Mouse (Mus musculus) forebrain, embryonic 12.5 days (tissue): ENCODE data around the gene Kcnj9. TPM values are rescaled to one million over a fixed set of nuclear protein-coding genes. Genes with fewer than 3 reads are reported as not detected.

Experiments used
- ATAC-seq: fragments of 200-750 bp; cut with Nextera tagmentation; 2 replicates; pipeline ENCODE4 v1.8.0; 2017; ENCODE audit warnings: moderate TSS enrichment; ENCODE audit not compliant: low FRiP score
- H3K27ac ChIP-seq: fragments of 300-500 bp; sonication (generic); 2 replicates; pipeline ENCODE4 v1.5.1; 2016; ENCODE audit warnings: mild to moderate bottlenecking
- H3K27me3 ChIP-seq: fragments of 300-500 bp; sonication (generic); 2 replicates; pipeline ENCODE4 v1.6.1; 2016; ENCODE audit warnings: mild to moderate bottlenecking
- H3K36me3 ChIP-seq: fragments of 300-500 bp; sonication (generic); replicated peaks from 2 replicates; pipeline ENCODE4 v1.6.1; 2016; ENCODE audit warnings: mild to moderate bottlenecking
- H3K4me1 ChIP-seq: fragments of 300-500 bp; sonication (generic); 2 replicates; pipeline ENCODE4 v1.6.1; 2016
- H3K4me2 ChIP-seq: fragments of 300-500 bp; sonication (generic); 2 replicates; pipeline ENCODE4 v1.6.1; 2016; ENCODE audit warnings: mild to moderate bottlenecking, moderate library complexity
- H3K4me3 ChIP-seq: fragments of 300-500 bp; sonication (generic); replicated peaks from 2 replicates; pipeline ENCODE4 v1.5.1; 2016; ENCODE audit warnings: mild to moderate bottlenecking
- H3K9ac ChIP-seq: fragments of 300-500 bp; sonication (generic); 2 replicates; pipeline ENCODE4 v1.6.1; 2016; ENCODE audit warnings: mild to moderate bottlenecking
- H3K9me3 ChIP-seq: fragments of 300-500 bp; sonication (generic); 2 replicates; pipeline ENCODE4 v1.6.1; 2016
- WGBS: fragments of 180-500 bp; shearing (Covaris S2); methylation state at CpG from one replicate; pipeline ENCODE4 v1.1.7; 2016; 5-methylcytosine and 5-hydroxymethylcytosine counted together
- polyA plus RNA-seq: library from polyadenylated mRNA; unstranded; fragments of >200 nt; fragmentation: Nextera tagmentation; extraction: Ambion mirVana; gene quantifications from 2 replicates; pipeline ENCODE4 v1.2.1, GENCODE M21; 2016

Kcnj9 gene
- polyA plus RNA-seq, 1 experiment from 2014 or later: 2.5 TPM

DNA sequence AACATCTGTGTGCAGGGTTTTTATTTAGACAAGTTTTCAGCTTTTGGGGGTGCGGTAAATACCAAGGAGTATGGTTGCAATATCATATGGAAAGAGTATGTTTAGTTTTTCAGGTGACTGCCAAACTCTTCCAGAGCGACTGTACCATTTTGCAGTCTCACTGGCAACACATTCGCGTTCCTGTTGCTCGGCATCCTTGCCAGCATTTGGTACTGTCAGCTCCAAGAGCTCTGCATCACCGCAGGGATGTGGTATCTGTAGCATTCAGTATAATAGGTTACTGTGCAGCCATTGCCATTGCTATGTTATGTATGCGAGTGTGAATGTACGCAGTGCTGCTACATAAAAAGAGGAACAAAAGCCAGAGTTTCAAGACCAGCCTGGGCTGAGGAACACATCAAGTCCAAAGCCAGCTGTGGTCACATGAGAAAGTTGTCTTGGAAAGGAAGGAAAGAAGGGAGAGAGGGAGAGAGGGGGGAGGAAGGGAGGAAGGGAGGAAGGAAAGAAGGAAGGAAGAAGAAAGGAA, 2.4 kb upstream of the Kcnj9 start:
- H3K27me3 ChIP-seq: peaks cover 38% of the 10 kb centered on the region
- 69% methylated on average over 8 of the region's 8 CpGs for WGBS
- peaks cover 16% of the 10 kb centered on the region for H3K4me1 ChIP-seq
- H3K27ac ChIP-seq: no peak overlapping the region
- no peaks in the 10 kb centered on the region for H3K9me3 ChIP-seq
- no peak overlapping the region for H3K9ac ChIP-seq
- H3K4me2 ChIP-seq: no peak overlapping the region
- no peak for ATAC-seq
- no peaks in the 10 kb centered on the region for H3K36me3 ChIP-seq
- H3K4me3 ChIP-seq: no peak overlapping the region

DNA sequence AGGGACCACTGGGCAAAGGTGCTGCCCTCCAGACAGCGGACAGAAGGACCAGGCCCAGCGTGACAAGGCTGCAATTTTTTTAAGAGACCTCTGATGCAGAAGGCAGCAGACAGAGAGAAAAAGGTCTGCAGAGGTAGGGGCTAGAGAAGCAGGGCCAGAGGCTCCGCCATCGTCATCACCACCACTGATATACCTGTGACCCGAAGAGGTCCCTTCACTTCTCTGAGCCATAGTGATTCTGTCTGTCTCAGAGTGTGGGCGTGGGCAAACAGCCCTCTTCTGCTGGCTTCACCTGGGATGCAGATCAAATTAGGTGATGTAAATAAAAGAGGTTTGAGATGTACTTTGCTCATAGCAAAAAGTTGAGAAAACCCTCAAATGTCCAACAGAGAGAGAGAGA, 498 bp upstream of the Kcnj9 start:
- Histone ChIP-seq H3K4me1 (peaks cover 25% of the 10 kb centered on the region), H3K9ac (0 out of 2 replicates have a peak overlapping the region, but pooled peaks have one; percentile 13), H3K4me2 (peak overlapping the region; percentile 45), H3K36me3 (no peaks in the 10 kb centered on the region), H3K4me3 (no peak overlapping the region), H3K27me3 (peaks cover 55% of the 10 kb centered on the region), H3K9me3 (no peaks in the 10 kb centered on the region), H3K27ac (no peak overlapping the region)
- ATAC-seq: 0 out of 2 replicates have a peak, but pooled peaks have one; percentile 0
- 73% methylated on average over 6 of the region's 6 CpGs for WGBS

DNA sequence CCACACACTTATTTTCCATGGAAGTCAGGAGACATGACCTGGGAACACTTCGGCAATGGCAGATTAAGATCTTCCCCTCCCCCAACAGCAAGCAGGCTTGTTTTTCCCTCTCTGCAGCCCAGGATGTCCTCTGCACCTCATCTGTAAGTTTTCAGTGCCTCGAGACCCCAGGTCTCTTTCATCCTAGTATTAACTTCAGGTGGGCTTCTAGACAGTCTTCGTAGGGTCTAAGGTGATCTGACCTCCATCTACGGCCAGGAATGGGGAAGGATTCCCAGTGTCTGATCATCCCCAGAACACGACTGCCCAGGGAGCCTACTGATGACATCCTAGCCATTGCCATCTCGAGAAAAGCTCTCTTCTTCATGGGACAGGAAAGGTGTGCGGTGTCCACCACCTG, 657 bp downstream of the Kcnj9 start:
- 83% methylated on average over 7 of the region's 7 CpGs for WGBS
- no peak for ATAC-seq
- no peak overlapping the region for H3K27ac ChIP-seq
- H3K36me3 ChIP-seq: no peaks in the 10 kb centered on the region
- no peak overlapping the region for H3K4me3 ChIP-seq
- no peaks in the 10 kb centered on the region for H3K9me3 ChIP-seq
- peaks cover 32% of the 10 kb centered on the region for H3K4me1 ChIP-seq
- H3K9ac ChIP-seq: no peak overlapping the region
- H3K27me3 ChIP-seq: peaks cover 59% of the 10 kb centered on the region
- H3K4me2 ChIP-seq: peak overlapping the region; percentile 45

DNA sequence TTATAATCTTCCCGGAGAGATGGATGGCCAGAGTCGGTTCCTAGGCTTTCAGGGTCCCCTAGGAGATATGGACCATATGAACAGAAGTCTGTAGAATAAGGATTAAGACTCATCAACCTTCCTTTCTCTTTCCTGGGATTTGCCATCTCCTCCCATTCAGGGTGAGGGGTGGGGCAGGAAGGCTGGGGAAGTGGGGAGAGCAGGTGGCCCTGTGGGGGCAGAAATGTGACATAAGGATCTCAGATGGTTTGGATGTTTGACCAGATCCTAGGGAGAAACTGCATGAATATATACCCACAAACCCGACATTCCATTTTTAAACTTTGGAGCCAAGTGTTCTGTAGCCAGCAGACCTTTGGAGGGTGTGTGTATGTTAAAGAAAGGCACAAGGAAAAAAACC, 1.1 kb downstream of the Kcnj9 start:
- Histone ChIP-seq H3K4me3 (no peak overlapping the region), H3K4me1 (peaks cover 35% of the 10 kb centered on the region), H3K4me2 (no peak overlapping the region), H3K27ac (no peak overlapping the region), H3K27me3 (peaks cover 55% of the 10 kb centered on the region), H3K9ac (no peak overlapping the region), H3K9me3 (no peaks in the 10 kb centered on the region), H3K36me3 (no peaks in the 10 kb centered on the region)
- ATAC-seq: no peak
- WGBS: 88% methylated on average over 3 of the region's 3 CpGs

DNA sequence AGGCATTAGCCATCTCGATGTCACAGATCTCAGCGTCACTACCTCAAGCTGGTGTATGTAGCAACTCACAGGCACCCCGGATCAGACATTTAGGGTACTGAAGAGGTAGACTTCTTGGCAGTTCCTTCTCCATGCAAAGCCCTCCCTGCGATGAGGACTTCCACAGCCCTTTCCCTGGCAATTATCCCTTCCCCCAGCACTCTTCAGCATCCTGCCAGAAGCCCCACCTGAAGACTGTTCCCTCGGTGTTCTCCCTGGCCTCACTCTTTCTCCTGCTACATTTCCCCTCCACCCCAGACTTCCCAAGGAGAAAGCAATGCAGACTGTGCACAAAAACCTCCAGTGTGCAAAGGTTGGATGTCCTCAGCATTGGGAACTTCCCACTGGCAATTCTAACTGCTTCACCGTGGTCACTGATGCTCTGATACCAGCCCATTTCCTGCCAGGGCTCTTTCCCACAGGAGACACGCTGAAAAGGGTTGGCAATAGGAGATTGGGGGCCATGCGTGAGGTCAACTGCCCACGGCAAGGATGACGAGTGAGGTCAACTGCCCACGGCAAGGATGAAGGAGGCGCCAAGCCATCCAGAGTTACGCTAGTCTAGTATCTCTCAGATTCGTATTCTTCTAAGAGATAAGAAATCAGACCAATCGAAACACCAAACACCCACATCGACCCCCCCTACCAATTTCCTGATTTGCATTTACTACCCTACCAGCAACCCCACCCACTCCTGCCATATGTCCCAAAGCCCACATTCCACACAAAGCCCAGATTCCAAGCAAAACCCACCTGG, 1.7 kb downstream of the Kcnj9 start:
- no peaks in the 10 kb centered on the region for H3K36me3 ChIP-seq
- no peak overlapping the region for H3K27ac ChIP-seq
- WGBS: 93% methylated on average over 16 of the region's 16 CpGs
- peaks cover 41% of the 10 kb centered on the region for H3K4me1 ChIP-seq
- H3K9ac ChIP-seq: no peak overlapping the region
- no peak overlapping the region for H3K4me2 ChIP-seq
- no peak overlapping the region for H3K4me3 ChIP-seq
- no peak for ATAC-seq
- no peaks in the 10 kb centered on the region for H3K9me3 ChIP-seq
- H3K27me3 ChIP-seq: peaks cover 50% of the 10 kb centered on the region

DNA sequence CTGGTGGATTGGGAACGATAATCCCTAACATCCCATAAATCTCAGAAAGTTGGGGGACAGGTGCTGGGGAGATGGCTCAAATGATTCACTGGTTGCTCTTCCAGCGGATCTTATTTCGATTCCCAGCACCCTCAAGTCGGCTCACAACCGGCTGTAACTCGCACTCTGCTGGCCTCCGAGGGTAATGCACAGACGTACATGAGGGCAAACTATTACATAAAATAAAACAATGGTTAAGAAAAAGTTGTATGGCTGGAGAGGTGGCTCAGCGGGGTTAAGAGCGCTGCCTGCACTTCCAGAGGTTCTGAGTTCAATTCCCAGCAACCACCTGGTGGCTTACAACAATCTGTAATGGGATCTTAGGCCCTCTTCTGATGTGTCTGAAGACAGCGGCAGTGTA, 2.4 kb downstream of the Kcnj9 start:
- Histone ChIP-seq H3K27ac (no peak overlapping the region), H3K4me2 (peak overlapping the region; percentile 82), H3K4me3 (peak overlapping the region; percentile 46), H3K9me3 (no peaks in the 10 kb centered on the region), H3K9ac (no peak overlapping the region; the same call in 1 of the 2 replicates), H3K4me1 (peaks cover 45% of the 10 kb centered on the region), H3K27me3 (peaks cover 50% of the 10 kb centered on the region), H3K36me3 (0 out of 2 replicates have a peak, but pooled peaks cover under 1% of the 10 kb centered on the region)
- no peak for ATAC-seq
- WGBS: 63% methylated on average over 11 of the region's 11 CpGs

DNA sequence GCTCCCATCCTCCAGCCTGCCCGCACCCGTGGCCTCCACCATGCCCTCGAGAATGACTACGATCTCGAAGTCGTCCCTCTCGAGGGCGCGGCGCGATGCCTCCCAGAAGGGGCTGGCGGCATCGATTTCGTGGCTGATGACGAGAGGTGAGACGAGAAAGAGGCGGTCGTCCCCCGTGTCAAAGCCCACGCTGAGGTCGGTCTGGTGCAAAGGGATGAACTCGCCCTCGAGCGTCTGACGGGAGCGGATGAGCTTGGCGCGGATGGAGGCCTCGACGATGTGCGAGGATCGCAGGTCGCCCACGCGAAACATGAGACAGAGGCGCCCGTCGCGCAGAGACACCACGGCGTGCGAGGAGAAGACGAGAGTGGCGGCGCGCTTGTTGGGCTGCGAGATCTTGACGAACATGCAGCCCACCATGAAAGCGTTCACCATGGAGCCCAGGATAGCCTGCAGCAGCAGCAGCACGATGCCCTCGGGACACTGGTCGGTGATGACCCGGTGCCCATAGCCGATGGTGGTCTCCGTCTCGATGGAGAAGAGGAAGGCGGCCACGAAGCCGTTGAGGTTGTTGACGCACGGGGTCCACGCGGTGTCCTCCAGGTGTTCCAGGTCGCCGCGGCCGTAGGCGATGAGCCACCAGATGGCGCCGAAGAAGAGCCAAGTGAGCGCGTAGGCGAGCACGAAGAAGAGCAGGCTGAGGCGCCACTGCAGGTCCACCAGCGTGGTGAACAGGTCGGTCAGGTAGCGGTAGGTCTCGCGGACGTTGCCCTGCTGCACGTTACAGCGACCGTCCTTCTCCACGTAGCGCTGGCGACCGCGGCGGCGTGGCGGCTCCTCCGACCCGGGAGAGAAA, 3.2 kb downstream of the Kcnj9 start:
- peaks cover 8% of the 10 kb centered on the region for H3K36me3 ChIP-seq
- H3K27ac ChIP-seq: no peak overlapping the region
- peaks cover 51% of the 10 kb centered on the region for H3K4me1 ChIP-seq
- peak overlapping the region; percentile 82 for H3K4me2 ChIP-seq
- peaks cover 50% of the 10 kb centered on the region for H3K27me3 ChIP-seq
- WGBS: 24% methylated on average over 94 of the region's 94 CpGs
- ATAC-seq: peak; percentile 30
- no peaks in the 10 kb centered on the region for H3K9me3 ChIP-seq
- H3K4me3 ChIP-seq: peak overlapping the region; percentile 46
- peak overlapping the region; percentile 46; the same call in 1 of the 2 replicates for H3K9ac ChIP-seq

DNA sequence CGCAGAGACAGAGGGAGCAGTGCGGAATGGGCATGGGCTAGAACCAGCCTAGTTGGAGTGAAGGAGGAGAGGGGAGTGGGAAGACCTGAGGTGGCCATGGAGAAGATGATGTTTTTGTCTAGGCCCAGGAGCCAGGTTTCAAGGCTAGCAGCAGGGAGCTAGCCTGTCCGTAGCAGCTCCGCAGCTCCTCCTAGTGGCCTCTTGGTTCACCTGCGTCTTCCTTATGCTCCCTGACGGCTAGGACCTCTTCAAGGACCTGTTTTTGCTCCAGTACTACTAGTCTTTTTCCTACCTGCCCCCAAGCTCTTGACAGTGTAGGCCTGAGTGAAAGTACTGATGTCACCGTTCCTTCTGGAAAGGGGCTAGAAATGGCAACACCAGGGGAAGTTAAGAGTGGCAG, 4.4 kb downstream of the Kcnj9 start:
- peak; percentile 39; the same call in 1 of the 2 replicates for ATAC-seq
- Histone ChIP-seq H3K4me3 (no peak overlapping the region), H3K4me1 (peaks cover 60% of the 10 kb centered on the region), H3K9me3 (no peaks in the 10 kb centered on the region), H3K27me3 (peaks cover 50% of the 10 kb centered on the region), H3K9ac (no peak overlapping the region), H3K36me3 (peaks cover 19% of the 10 kb centered on the region), H3K4me2 (no peak overlapping the region), H3K27ac (0 out of 2 replicates have a peak overlapping the region, but pooled peaks have one; percentile 42)
- 9% methylated on average over 7 of the region's 7 CpGs for WGBS

DNA sequence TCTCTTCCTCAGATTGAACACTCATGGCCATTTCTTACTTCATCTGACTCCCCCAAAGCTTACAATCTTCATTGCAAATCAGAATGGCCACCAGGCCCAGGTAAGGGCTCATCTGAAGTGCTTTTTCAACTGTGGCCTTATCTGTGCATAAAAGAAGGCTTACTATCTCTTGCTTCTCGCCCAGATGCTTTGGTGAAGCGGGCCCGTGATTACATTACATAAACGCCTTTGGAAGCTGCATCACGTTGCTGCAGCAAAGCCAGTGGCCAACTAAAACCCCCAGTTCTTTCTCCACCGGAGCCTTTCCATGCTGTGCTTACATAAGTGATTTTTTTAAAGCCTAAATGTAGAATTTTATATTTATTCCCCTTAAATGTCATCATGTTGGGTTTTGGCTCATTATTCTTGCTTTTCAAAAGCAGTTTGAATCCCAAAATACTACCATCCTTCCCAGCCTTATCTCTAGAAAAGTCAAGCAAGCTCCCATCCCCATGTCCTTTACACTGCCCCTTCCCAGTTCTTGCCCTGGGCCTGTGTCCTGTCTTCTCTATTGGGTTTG, 5.2 kb downstream of the Kcnj9 start:
- Histone ChIP-seq H3K9ac (no peak overlapping the region), H3K36me3 (peaks cover 25% of the 10 kb centered on the region), H3K4me2 (no peak overlapping the region), H3K27me3 (peaks cover 44% of the 10 kb centered on the region), H3K27ac (no peak overlapping the region), H3K4me1 (peaks cover 60% of the 10 kb centered on the region), H3K9me3 (no peaks in the 10 kb centered on the region), H3K4me3 (no peak overlapping the region)
- ATAC-seq: no peak
- WGBS: 53% methylated on average over 6 of the region's 6 CpGs

DNA sequence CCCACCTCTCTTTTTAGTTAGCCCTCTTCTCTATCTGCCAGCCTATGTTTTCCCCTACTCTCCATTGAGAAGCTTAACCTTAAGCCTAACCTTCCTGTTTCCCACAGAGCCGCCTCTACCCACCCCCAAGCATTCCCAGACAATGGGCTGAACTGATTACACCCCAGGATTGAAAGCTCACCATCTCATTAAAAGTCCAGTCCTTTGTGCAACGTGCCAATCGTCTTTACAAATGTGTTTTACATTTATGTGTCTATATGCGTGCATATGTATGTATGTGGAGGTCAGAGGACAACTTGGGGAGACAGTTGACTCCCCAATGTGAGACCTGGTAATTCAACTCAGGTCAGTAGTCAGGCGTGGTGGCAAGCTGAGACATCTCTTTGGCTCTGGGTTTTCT, 5.8 kb downstream of the Kcnj9 start:
- Histone ChIP-seq H3K9ac (no peak overlapping the region), H3K4me3 (no peak overlapping the region), H3K27ac (0 out of 2 replicates have a peak overlapping the region, but pooled peaks have one; percentile 8), H3K9me3 (no peaks in the 10 kb centered on the region), H3K4me1 (peaks cover 63% of the 10 kb centered on the region), H3K27me3 (peaks cover 39% of the 10 kb centered on the region), H3K4me2 (no peak overlapping the region), H3K36me3 (peaks cover 31% of the 10 kb centered on the region)
- 12% methylated on average over 5 of the region's 5 CpGs for WGBS
- ATAC-seq: no peak

DNA sequence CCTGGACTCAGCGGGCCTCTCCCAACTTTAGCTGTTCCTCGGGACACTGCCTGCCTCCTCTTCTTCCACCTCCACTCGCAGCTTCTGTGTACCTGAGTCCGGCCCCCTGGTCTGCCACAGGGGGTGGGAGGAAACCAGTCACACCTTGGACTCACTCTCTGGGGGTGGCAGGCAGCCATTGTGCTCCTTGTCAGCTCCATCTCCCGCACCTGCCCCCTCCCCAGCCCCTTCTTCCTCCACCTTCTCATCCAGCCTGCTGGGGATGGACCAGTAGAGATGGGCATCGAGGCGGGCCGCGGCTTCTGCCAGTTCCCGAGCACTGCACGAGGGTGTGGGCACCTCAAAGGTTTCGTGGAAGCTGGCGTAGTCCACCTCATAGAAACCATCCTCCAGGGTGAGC, 6.4 kb downstream of the Kcnj9 start:
- peaks cover 68% of the 10 kb centered on the region for H3K4me1 ChIP-seq
- no peak overlapping the region for H3K27ac ChIP-seq
- H3K27me3 ChIP-seq: peaks cover 33% of the 10 kb centered on the region
- H3K4me3 ChIP-seq: no peak overlapping the region
- H3K9ac ChIP-seq: peak overlapping the region; percentile 33; the same call in 1 of the 2 replicates
- peaks cover 37% of the 10 kb centered on the region for H3K36me3 ChIP-seq
- H3K9me3 ChIP-seq: no peaks in the 10 kb centered on the region
- no peak overlapping the region for H3K4me2 ChIP-seq
- ATAC-seq: no peak
- WGBS: 37% methylated on average over 13 of the region's 13 CpGs

DNA sequence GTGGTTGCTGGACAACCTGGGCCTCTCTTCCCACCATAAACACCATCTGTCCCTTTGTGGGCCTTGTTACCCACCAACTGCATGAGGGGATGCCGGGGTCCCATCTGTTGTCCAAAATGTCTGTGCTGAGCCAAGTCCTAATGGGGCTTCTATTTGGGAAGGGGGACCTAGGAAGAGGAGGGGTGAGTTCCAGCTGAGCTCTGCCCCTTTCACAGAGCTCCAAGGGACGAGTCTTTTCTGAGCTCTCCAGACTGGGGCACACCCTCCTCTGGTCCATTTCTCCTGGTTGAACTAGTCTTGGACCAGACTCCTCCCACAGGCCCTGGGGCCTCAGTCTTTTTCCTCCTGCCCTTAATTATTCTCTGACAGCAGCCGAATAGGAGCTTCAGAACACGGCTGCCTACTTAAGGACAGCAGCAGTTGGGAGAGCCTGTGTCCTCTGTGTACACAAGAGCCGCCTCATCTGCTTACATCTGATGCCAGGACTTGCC, 9.2 kb downstream of the Kcnj9 start:
- peaks cover 54% of the 10 kb centered on the region for H3K36me3 ChIP-seq
- H3K4me1 ChIP-seq: peaks cover 80% of the 10 kb centered on the region
- 25% methylated on average over 5 of the region's 5 CpGs for WGBS
- H3K9me3 ChIP-seq: no peaks in the 10 kb centered on the region
- no peak overlapping the region for H3K4me2 ChIP-seq
- H3K27ac ChIP-seq: peak overlapping the region; percentile 75
- peaks cover 5% of the 10 kb centered on the region; the same call in 1 of the 2 replicates for H3K27me3 ChIP-seq
- peak; percentile 64 for ATAC-seq
- H3K4me3 ChIP-seq: no peak overlapping the region
- no peak overlapping the region for H3K9ac ChIP-seq
